Mouse (Mus musculus) hindbrain, embryonic 16.5 days (tissue): Measurements from ENCODE around the gene Camta1. TPM values are rescaled to one million over a fixed set of nuclear protein-coding genes. Genes with fewer than 3 reads are reported as not detected.

Source experiments
- ATAC-seq: fragments of 200-750 bp; cut with Nextera tagmentation; 2 replicates; pipeline ENCODE4 v1.8.0; 2017; ENCODE audit warnings: moderate TSS enrichment, moderate library complexity
- H3K27ac ChIP-seq: fragments of 300-500 bp; sonication (generic); 2 replicates; pipeline ENCODE4 v1.5.1; 2014; ENCODE audit warnings: low read depth, mild to moderate bottlenecking, control low read depth, low read length, moderate library complexity
- H3K27me3 ChIP-seq: fragments of 300-500 bp; sonication (generic); replicated peaks from 2 replicates; pipeline ENCODE4 v1.6.1; 2014; ENCODE audit warnings: low read length; ENCODE audit not compliant: control insufficient read depth, insufficient read depth
- H3K36me3 ChIP-seq: fragments of 300-500 bp; sonication (generic); 2 replicates; pipeline ENCODE4 v1.6.1; 2014; ENCODE audit warnings: mild to moderate bottlenecking, low read length, moderate library complexity, mixed read lengths; ENCODE audit not compliant: control insufficient read depth, insufficient read depth
- H3K4me1 ChIP-seq: fragments of 300-500 bp; sonication (generic); 2 replicates; pipeline ENCODE4 v1.6.1; 2014; ENCODE audit warnings: low read depth, low read length; ENCODE audit not compliant: control insufficient read depth, insufficient read depth
- H3K4me2 ChIP-seq: fragments of 300-500 bp; sonication (generic); 2 replicates; pipeline ENCODE4 v1.6.1; 2014; ENCODE audit warnings: mild to moderate bottlenecking, low read length, control low read depth, moderate library complexity
- H3K4me3 ChIP-seq: fragments of 300-500 bp; sonication (generic); 2 replicates; pipeline ENCODE4 v1.5.1; 2014; ENCODE audit warnings: mild to moderate bottlenecking, low read length, control low read depth, moderate library complexity
- H3K9ac ChIP-seq: fragments of 300-500 bp; sonication (generic); 2 replicates; pipeline ENCODE4 v1.6.1; 2014; ENCODE audit warnings: low read depth, mild to moderate bottlenecking, control low read depth, low read length, moderate library complexity
- H3K9me3 ChIP-seq: fragments of 300-500 bp; sonication (generic); 2 replicates; pipeline ENCODE4 v1.6.1; 2014; ENCODE audit warnings: mild to moderate bottlenecking, low read length, moderate library complexity; ENCODE audit not compliant: control insufficient read depth
- WGBS: fragments of 180-500 bp; shearing (Covaris S2); extraction: QIAGEN DNeasy Blood & Tissue Kit; methylation state at CpG from one replicate; pipeline ENCODE4 v1.1.7; 2014; 5-methylcytosine and 5-hydroxymethylcytosine counted together
- polyA plus RNA-seq: library from polyadenylated mRNA; unstranded; fragments of >200 nt; fragmentation: Nextera tagmentation; extraction: Ambion mirVana; gene quantifications from 2 replicates; pipeline ENCODE4 v1.2.1, GENCODE M21; 2015

Gene Camta1
- 139 and 153 TPM in 2 replicates for polyA plus RNA-seq

- Histone ChIP-seq H3K36me3 (no peaks in the 10 kb centered on the region), H3K9me3 (no peaks in the 10 kb centered on the region), H3K27me3 (no peaks in the 10 kb centered on the region), H3K4me1 (peaks cover 20% of the 10 kb centered on the region), H3K4me3 (peak within 1 kb of the TSS; percentile 85), H3K4me2 (peak within 1 kb of the TSS; percentile 94), H3K9ac (peak within 1 kb of the TSS; percentile 91), H3K27ac (peak within 1 kb of the TSS; percentile 89)
- under 1% methylated on average over 75 of the region's 85 CpGs for WGBS
- peak; percentile 98 for ATAC-seq
Observed at GRCm38 (mm10) chr4:151861806-151862739, at the start of gene Camta1. Camta1 (minus strand) TSS chr4:151861876.

- no peak for ATAC-seq
- no peak overlapping the region for H3K9ac ChIP-seq
- no peak overlapping the region for H3K4me3 ChIP-seq
- no peak overlapping the region for H3K4me2 ChIP-seq
- 0 out of 2 replicates have a peak, but pooled peaks cover 2% of the 10 kb centered on the region for H3K4me1 ChIP-seq
- no peaks in the 10 kb centered on the region for H3K36me3 ChIP-seq
- WGBS: 72% methylated on average over 8 of the region's 8 CpGs
- H3K9me3 ChIP-seq: no peaks in the 10 kb centered on the region
- no peak overlapping the region for H3K27ac ChIP-seq
- no peaks in the 10 kb centered on the region for H3K27me3 ChIP-seq
Observed at GRCm38 (mm10) chr4:151908809-151909208, 47.1 kb upstream of the Camta1 start.

- Histone ChIP-seq H3K4me1 (0 out of 2 replicates have a peak, but pooled peaks cover 2% of the 10 kb centered on the region), H3K9ac (no peak overlapping the region), H3K4me3 (no peak overlapping the region), H3K27me3 (no peaks in the 10 kb centered on the region), H3K27ac (no peak overlapping the region), H3K36me3 (no peaks in the 10 kb centered on the region), H3K9me3 (no peaks in the 10 kb centered on the region), H3K4me2 (0 out of 2 replicates have a peak overlapping the region, but pooled peaks have one; percentile 2)
- no peak for ATAC-seq
- WGBS: 70% methylated on average over 26 of the region's 26 CpGs
Observed at GRCm38 (mm10) chr4:151907577-151908343, 46.1 kb upstream of the Camta1 start.

- no peak overlapping the region for H3K27ac ChIP-seq
- WGBS: 83% methylated on average over 4 of the region's 4 CpGs
- H3K4me1 ChIP-seq: 0 out of 2 replicates have a peak, but pooled peaks cover 2% of the 10 kb centered on the region
- no peaks in the 10 kb centered on the region for H3K9me3 ChIP-seq
- H3K9ac ChIP-seq: no peak overlapping the region
- no peak overlapping the region for H3K4me2 ChIP-seq
- H3K36me3 ChIP-seq: no peaks in the 10 kb centered on the region
- no peak overlapping the region for H3K4me3 ChIP-seq
- ATAC-seq: no peak
- H3K27me3 ChIP-seq: no peaks in the 10 kb centered on the region
Observed at GRCm38 (mm10) chr4:151905621-151906020, 43.9 kb upstream of the Camta1 start.

- no peaks in the 10 kb centered on the region for H3K9me3 ChIP-seq
- H3K36me3 ChIP-seq: no peaks in the 10 kb centered on the region
- no peak for ATAC-seq
- H3K4me1 ChIP-seq: peaks cover 2% of the 10 kb centered on the region; the same call in 1 of the 2 replicates
- H3K9ac ChIP-seq: no peak overlapping the region
- H3K27ac ChIP-seq: no peak overlapping the region
- H3K4me3 ChIP-seq: no peak overlapping the region
- WGBS: 52% methylated on average over 11 of the region's 11 CpGs
- H3K4me2 ChIP-seq: no peak overlapping the region
- H3K27me3 ChIP-seq: no peaks in the 10 kb centered on the region
Observed at GRCm38 (mm10) chr4:151904098-151904497, 42.4 kb upstream of the Camta1 start.

GRCm38 (mm10) chr4:151902689-151903241 is 41.1 kb upstream of the Camta1 start:
- Histone ChIP-seq H3K9ac (no peak overlapping the region), H3K4me1 (peaks cover 7% of the 10 kb centered on the region), H3K9me3 (no peaks in the 10 kb centered on the region), H3K36me3 (no peaks in the 10 kb centered on the region), H3K4me3 (no peak overlapping the region), H3K4me2 (no peak overlapping the region), H3K27me3 (no peaks in the 10 kb centered on the region), H3K27ac (no peak overlapping the region)
- 66% methylated on average over 14 of the region's 14 CpGs for WGBS
- ATAC-seq: no peak

GRCm38 (mm10) chr4:151902046-151902688 is 40.5 kb upstream of the Camta1 start:
- WGBS: 86% methylated on average over 17 of the region's 17 CpGs
- no peaks in the 10 kb centered on the region for H3K36me3 ChIP-seq
- H3K27ac ChIP-seq: no peak overlapping the region
- peaks cover 7% of the 10 kb centered on the region for H3K4me1 ChIP-seq
- no peaks in the 10 kb centered on the region for H3K9me3 ChIP-seq
- no peak overlapping the region for H3K4me3 ChIP-seq
- no peak for ATAC-seq
- no peaks in the 10 kb centered on the region for H3K27me3 ChIP-seq
- H3K9ac ChIP-seq: no peak overlapping the region
- no peak overlapping the region for H3K4me2 ChIP-seq

- Histone ChIP-seq H3K27me3 (no peaks in the 10 kb centered on the region), H3K9me3 (no peaks in the 10 kb centered on the region), H3K4me3 (no peak overlapping the region), H3K4me1 (peaks cover 7% of the 10 kb centered on the region), H3K9ac (no peak overlapping the region), H3K4me2 (no peak overlapping the region), H3K27ac (no peak overlapping the region), H3K36me3 (no peaks in the 10 kb centered on the region)
- no peak for ATAC-seq
- WGBS: 65% methylated on average over 11 of the region's 11 CpGs
Observed at GRCm38 (mm10) chr4:151901422-151901821, 39.7 kb upstream of the Camta1 start.
